Mouse (Mus musculus): ENCODE results near the gene Ptges2. TPM values are rescaled to one million over a fixed set of nuclear protein-coding genes. Genes with fewer than 3 reads are reported as not detected.

Gene Ptges2
- polyA plus RNA-seq, 1 experiment from 2014 or later = 31.6 TPM

DNA sequence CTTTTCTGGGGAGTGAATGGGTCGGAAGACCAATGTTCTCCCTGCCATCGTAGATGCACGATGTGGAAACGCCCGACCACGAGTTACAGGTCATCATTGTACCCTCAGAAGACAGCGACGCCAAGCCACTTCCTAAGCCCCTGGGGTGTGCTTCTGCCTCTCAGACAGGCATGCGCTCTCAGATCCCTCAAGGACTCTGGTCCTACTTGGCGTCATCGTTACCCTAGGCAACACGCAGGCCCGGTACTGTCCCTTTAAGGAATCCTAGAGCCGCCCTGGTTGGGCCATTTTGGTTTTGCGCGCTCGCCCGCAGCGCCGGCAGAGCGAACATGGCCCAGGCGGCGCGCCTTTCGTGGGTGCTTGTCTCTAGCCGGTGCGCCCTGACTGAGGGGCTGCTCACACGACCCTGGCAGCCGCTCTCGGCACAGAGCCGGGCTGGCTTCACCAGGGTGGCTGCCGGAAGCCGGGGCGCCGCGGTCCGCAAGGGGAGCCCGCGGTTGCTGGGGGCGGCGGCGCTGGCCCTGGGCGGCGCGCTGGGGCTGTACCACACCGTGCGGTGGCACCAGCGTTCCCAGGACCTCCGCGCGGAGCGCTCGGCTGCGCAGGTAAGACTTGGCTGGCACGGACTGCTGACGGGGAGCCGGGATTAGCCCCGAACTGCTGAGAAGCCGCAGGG, 388 bp downstream of the Ptges2 start:
- Histone ChIP-seq H3K9ac (ENCODE audit: low read length) (peak overlapping the region; percentile 71), H3K9me3 (ENCODE audit: control insufficient read depth, low read length) (no peaks in the 10 kb centered on the region), H3K4me2 (replicated peaks; ENCODE audit: low read depth) (peak overlapping the region; percentile 89), H3K36me3 (ENCODE audit: control insufficient read depth, insufficient read depth, low read length) (peaks cover 3% of the 10 kb centered on the region; the same call in 1 of the 2 replicates), H3K4me1 (replicated peaks; ENCODE audit: control insufficient read depth, insufficient read depth) (peaks cover 2% of the 10 kb centered on the region; the same call in 1 of the 2 replicates), H3K4me3 (ENCODE audit: low read depth, low read length) (peak overlapping the region; percentile 76), H3K27me3 (ENCODE audit: control insufficient read depth, insufficient read depth, low read length) (no peaks in the 10 kb centered on the region), H3K27ac (replicated peaks) (peak overlapping the region; percentile 97)
- under 1% methylated on average over 59 of the region's 59 CpGs for WGBS
- peak; percentile 25 for TF ChIP-seq CTCF (IDR thresholded peaks at IDR 0.05; ENCODE audit: low read depth)
- TF ChIP-seq EP300 (optimal IDR thresholded peaks at IDR 0.05) = no peak
- ATAC-seq (ENCODE audit: low FRiP score, low TSS enrichment) = peak; percentile 93
- peak; percentile 92 for DNase-seq (ENCODE audit: low spot score)

DNA sequence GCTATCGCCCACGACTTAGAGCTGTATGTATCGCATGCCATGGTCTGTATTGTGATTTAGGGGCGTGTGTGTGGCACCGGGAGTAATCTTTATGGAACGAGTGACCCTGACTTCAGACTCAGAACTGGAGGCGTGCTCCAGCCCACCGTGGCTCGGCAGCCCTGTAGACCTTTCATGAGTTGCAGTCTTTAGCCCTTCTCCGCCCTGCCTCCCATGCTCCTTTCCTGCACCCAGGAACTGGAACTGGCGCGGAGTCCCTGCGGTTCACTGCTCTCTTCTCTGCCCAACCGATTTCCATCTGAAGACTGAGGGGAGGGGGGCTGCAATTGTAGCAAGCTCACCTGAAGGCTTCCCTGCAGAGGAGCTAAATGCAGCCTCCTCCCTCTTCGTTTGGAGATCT, 999 bp downstream of the Ptges2 start:
- Histone ChIP-seq H3K4me3 (ENCODE audit: low read depth, low read length) (peak overlapping the region; percentile 76), H3K4me1 (replicated peaks; ENCODE audit: control insufficient read depth, insufficient read depth) (peaks cover 2% of the 10 kb centered on the region; the same call in 1 of the 2 replicates), H3K27ac (replicated peaks) (peak overlapping the region; percentile 97), H3K36me3 (ENCODE audit: control insufficient read depth, insufficient read depth, low read length) (peaks cover 3% of the 10 kb centered on the region; the same call in 1 of the 2 replicates), H3K9ac (ENCODE audit: low read length) (peak overlapping the region; percentile 71), H3K27me3 (ENCODE audit: control insufficient read depth, insufficient read depth, low read length) (no peaks in the 10 kb centered on the region), H3K9me3 (ENCODE audit: control insufficient read depth, low read length) (no peaks in the 10 kb centered on the region), H3K4me2 (replicated peaks; ENCODE audit: low read depth) (peak overlapping the region; percentile 89)
- DNase-seq (ENCODE audit: low spot score) (peak; percentile 40), ATAC-seq (ENCODE audit: low FRiP score, low TSS enrichment) (no peak)
- 0% methylated on average over 15 of the region's 15 CpGs for WGBS
- TF ChIP-seq CTCF (IDR thresholded peaks at IDR 0.05; ENCODE audit: low read depth) (no peak), EP300 (optimal IDR thresholded peaks at IDR 0.05) (no peak)

DNA sequence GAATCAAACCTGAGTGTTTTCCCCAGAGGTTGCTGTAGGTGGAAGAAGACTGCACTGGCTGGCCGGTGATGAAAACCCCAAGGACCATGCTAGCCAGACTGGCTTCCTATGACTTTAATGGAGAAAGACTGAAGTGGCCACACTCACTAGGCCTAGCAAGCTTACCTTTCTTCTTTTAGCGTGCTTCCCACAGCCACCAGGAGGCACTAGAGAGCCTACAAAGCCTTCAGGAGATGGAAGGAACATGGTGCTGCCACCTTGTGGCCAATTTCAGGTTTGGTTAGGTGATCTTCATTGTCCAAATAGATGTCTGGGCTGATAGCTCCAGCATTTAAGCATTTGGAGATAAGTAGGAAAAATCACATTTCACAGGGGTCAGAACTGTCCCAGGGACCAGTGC, 9.0 kb downstream of the Ptges2 start:
- DNase-seq (ENCODE audit: low spot score) = peak; percentile 94
- no peaks in the 10 kb centered on the region for H3K9me3 ChIP-seq (ENCODE audit: control insufficient read depth, low read length)
- no peak overlapping the region for H3K4me2 ChIP-seq (replicated peaks; ENCODE audit: low read depth)
- H3K27ac ChIP-seq (replicated peaks) = no peak overlapping the region
- 21% methylated on average over 2 of the region's 2 CpGs for WGBS
- no peaks in the 10 kb centered on the region for H3K27me3 ChIP-seq (ENCODE audit: control insufficient read depth, insufficient read depth, low read length)
- H3K9ac ChIP-seq (ENCODE audit: low read length) = no peak overlapping the region
- no peak overlapping the region for H3K4me3 ChIP-seq (ENCODE audit: low read depth, low read length)
- H3K36me3 ChIP-seq (ENCODE audit: control insufficient read depth, insufficient read depth, low read length) = peaks cover 7% of the 10 kb centered on the region; the same call in 1 of the 2 replicates
- no peaks in the 10 kb centered on the region for H3K4me1 ChIP-seq (replicated peaks; ENCODE audit: control insufficient read depth, insufficient read depth)
- no peak; the same call in 1 of the 2 replicates for ATAC-seq (ENCODE audit: low FRiP score, low TSS enrichment)
- TF ChIP-seq CTCF (IDR thresholded peaks at IDR 0.05; ENCODE audit: low read depth) (peak; percentile 100), EP300 (optimal IDR thresholded peaks at IDR 0.05) (no peak)

DNA sequence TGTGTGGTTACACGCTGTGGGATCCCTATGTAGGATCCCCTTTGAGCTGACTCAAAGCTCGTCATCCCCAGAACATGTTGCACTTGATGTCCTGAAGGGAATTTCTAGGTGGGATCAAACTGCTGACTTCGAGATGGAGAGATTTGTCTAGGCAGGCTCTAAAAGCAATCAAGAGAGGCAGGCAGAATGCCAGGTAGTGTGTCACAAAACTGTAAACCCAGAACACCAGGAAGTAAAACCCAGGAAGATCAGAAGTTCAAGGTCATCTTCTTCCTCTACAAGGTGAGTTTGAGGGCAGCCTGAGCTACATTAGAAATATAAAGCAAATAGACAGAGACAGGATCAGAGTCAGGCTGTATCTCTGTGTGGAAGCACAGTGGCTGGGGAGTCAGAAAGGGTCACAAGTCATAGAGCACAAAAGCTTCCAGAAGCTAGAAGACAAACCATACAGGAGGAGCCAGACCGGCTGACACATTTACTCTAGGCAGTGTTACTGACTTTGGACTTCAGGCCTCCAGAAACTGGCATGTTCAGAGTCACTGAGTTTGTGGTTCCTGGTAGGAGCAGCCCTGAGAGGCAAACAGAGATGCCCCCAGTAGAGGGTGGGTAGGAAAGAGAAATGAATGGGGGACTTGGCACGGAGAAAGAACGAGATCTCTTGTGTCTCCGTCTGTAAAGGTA, 11.6 kb downstream of the Ptges2 start:
- ATAC-seq (ENCODE audit: low FRiP score, low TSS enrichment) = no peak
- no peak for DNase-seq (ENCODE audit: low spot score)
- no peaks in the 10 kb centered on the region for H3K9me3 ChIP-seq (ENCODE audit: control insufficient read depth, low read length)
- H3K9ac ChIP-seq (ENCODE audit: low read length) = no peak overlapping the region
- H3K27me3 ChIP-seq (ENCODE audit: control insufficient read depth, insufficient read depth, low read length) = no peaks in the 10 kb centered on the region
- peaks cover 4% of the 10 kb centered on the region; the same call in 1 of the 2 replicates for H3K36me3 ChIP-seq (ENCODE audit: control insufficient read depth, insufficient read depth, low read length)
- no peak overlapping the region for H3K4me3 ChIP-seq (ENCODE audit: low read depth, low read length)
- H3K4me2 ChIP-seq (replicated peaks; ENCODE audit: low read depth) = no peak overlapping the region
- 70% methylated on average over 7 of the region's 7 CpGs for WGBS
- TF ChIP-seq CTCF (IDR thresholded peaks at IDR 0.05; ENCODE audit: low read depth) (no peak), EP300 (optimal IDR thresholded peaks at IDR 0.05) (no peak)
- no peaks in the 10 kb centered on the region for H3K4me1 ChIP-seq (replicated peaks; ENCODE audit: control insufficient read depth, insufficient read depth)
- H3K27ac ChIP-seq (replicated peaks) = peak overlapping the region; percentile 40; the same call in 1 of the 2 replicates

DNA sequence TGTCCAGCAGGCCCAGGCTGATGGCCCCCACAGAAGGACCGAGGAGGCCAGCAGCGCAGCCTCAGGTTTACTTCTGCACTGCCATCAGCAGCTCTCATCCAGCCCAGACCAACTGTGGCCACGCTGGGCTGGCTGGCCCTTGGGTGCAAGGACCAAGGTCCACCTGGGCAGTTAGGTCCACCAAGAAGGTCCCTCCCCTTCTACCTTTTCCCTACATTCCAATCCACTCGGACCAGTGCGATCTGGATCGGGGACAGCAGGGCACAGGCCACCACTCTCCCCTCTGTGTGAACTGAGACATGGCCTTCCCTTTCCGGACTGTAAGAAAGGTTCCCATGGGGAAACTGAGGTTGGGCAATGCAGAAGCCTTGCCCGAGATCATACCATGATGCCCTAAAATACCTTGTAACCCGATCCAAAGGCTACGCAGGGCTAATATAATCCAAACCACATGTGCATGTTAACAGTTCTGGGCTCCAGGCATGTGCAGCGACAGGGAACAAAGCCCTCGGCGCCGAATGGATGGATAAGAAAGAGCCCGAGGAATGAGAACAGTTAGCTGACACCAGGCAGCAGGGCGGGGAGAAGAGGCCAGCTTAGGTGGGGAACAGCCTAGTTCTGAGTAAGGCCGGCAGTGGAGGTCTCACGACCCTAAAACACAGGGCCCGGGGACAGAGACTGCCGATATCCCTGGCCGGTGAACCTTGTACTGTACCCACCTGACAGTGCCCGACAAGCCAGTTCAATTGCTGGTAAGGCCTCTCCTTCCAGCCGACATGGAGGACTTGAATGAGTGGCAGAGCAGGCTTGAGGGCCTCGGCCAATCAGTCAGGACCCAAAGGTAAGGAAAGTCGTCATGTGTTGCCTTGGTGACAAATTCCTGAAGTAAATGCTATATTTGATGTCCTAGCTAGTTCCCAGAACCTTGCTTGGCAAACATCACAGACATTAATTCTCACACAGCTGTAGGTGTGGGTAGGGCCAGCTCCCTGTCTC, 13.0 kb downstream of the Ptges2 start:
- Histone ChIP-seq H3K9ac (ENCODE audit: low read length) (no peak overlapping the region), H3K27me3 (ENCODE audit: control insufficient read depth, insufficient read depth, low read length) (no peaks in the 10 kb centered on the region), H3K36me3 (ENCODE audit: control insufficient read depth, insufficient read depth, low read length) (no peaks in the 10 kb centered on the region), H3K9me3 (ENCODE audit: control insufficient read depth, low read length) (no peaks in the 10 kb centered on the region), H3K27ac (replicated peaks) (peak overlapping the region; percentile 82), H3K4me3 (ENCODE audit: low read depth, low read length) (no peak overlapping the region), H3K4me1 (replicated peaks; ENCODE audit: control insufficient read depth, insufficient read depth) (no peaks in the 10 kb centered on the region), H3K4me2 (replicated peaks; ENCODE audit: low read depth) (peak overlapping the region; percentile 23; the same call in 1 of the 2 replicates)
- ATAC-seq (ENCODE audit: low FRiP score, low TSS enrichment) (peak; percentile 86), DNase-seq (ENCODE audit: low spot score) (peak; percentile 78)
- no peak for TF ChIP-seq EP300 (optimal IDR thresholded peaks at IDR 0.05)
- no peak for TF ChIP-seq CTCF (IDR thresholded peaks at IDR 0.05; ENCODE audit: low read depth)
- 50% methylated on average over 25 of the region's 25 CpGs for WGBS
